Mouse (Mus musculus): ENCODE results near the gene Sfxn2.

DNA sequence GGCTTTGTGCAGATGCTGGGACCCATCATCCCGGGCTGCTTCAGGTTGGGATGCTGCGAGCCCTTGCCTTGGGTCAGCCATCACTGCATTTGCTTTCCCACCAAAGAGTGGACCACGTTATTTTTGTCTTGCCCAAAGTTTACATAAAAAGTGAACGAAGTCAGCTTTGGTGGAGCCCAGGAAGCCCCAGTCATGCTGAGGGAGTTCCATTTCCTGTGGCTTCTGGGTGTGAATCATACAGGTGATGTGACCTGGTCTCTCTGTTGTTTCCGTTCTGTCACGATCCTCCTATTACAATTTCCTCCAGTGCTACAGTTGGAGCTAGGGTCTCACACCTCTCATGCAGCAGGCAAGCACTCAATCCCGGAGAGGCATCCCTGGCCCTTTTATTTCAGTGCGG is 44.2 kb downstream of the Sfxn2 start:
- TF ChIP-seq GATA1 (IDR thresholded peaks at IDR 0.05; ENCODE audit: low read length) (no peak), TAL1 (IDR thresholded peaks at IDR 0.05; ENCODE audit: low read length) (no peak)
